Mouse (Mus musculus) ES-Bruce4 (cell line): ENCODE results near the gene Abca17.

Experiments used
- CTCF ChIP-seq: IDR thresholded peaks from one replicate; pipeline ENCODE4 v1.8.1; 2011; ENCODE audit warnings: low read depth, low read length
- EP300 ChIP-seq: IDR thresholded peaks from 2 replicates; pipeline ENCODE4 v1.6.1; 2011; ENCODE audit warnings: low read depth, low read length; ENCODE audit not compliant: insufficient read depth
- POLR2A ChIP-seq: IDR thresholded peaks from one replicate; pipeline ENCODE4 v1.8.1; 2011; ENCODE audit warnings: low read length; ENCODE audit not compliant: insufficient read depth

GRCm38 (mm10) chr17:24351760-24352357 is 991 bp upstream of the Abca17 start, which contains the start of gene Abca3:
- peak; percentile 98 for TF ChIP-seq CTCF
- no peak for TF ChIP-seq POLR2A
- 0 out of 2 replicates have a peak, but pooled peaks have one; percentile 77 for TF ChIP-seq EP300
